Mouse (Mus musculus): ENCODE results near the gene Gm49358.

DNA sequence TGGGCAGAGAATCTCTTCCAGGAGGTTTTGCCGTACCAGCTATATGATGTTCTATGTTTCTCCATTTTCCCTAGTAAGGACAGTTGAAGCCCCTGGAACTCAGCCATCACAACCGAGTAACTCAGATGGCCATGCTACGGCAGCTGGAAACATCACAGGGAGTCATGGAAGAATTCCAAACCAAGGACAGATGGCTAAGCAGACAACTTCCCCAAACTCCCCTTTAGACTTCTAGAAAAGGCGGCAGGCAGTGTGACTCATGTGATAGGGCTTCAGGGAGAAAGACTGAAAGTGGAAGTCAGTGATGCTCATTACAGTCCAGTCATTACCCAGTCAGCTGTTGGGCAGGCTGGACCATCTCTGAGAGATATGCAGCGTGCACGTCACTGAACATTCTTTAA lies 8.5 kb downstream of the Gm49358 start:
- no peak for TF ChIP-seq CTCF (IDR thresholded peaks at IDR 0.05; ENCODE audit: borderline replicate concordance, insufficient read depth, low read length)
- TF ChIP-seq POLR2A (IDR thresholded peaks at IDR 0.05; ENCODE audit: low read depth, low read length): no peak
